In genomic region chr13:73505686-73506467, GRCm38 (mm10) we compare ENCODE assay signal across 8 mouse cellular contexts. TPM values are rescaled to one million over a fixed set of nuclear protein-coding genes. Genes with fewer than 3 reads are reported as not detected.
A peak's percentile ranks its signal among the peaks of the same experiment; 100 is the strongest.
DNase-seq lines count a peak whose midpoint lies in the region; ATAC-seq lines count a peak whose summit lies in the region.

No protein-coding gene starts in this region.

- no peaks in the 10 kb centered on the region for H3K9me3 ChIP-seq in midbrain, embryonic 15.5 days

- no peak overlapping the region for H3K27ac ChIP-seq in midbrain, embryonic 15.5 days

- 71% methylated on average over 7 of the region's 7 CpGs for WGBS in midbrain, embryonic 15.5 days

- H3K36me3 ChIP-seq in midbrain, embryonic 15.5 days (replicated peaks), result 0 out of 2 replicates have a peak, but pooled peaks cover 4% of the 10 kb centered on the region

- no peak overlapping the region for H3K4me3 ChIP-seq in midbrain, embryonic 15.5 days

- H3K9ac ChIP-seq in midbrain, embryonic 15.5 days, result no peak overlapping the region

- H3K4me1 ChIP-seq in midbrain, embryonic 15.5 days, result no peaks in the 10 kb centered on the region

- intact Hi-C loops in left cerebral cortex, postnatal 4 days (cut with DNase I), result loop anchor here (5.0 kb wide), 1 partner anchor 79 kb away; no protein-coding TSS in a partner anchor

- peak; percentile 49 to 63 for DNase-seq in monocyte, adult 2 months (ENCODE audit: low read depth in 1 of 2, low spot score in 2 of 2)
- DNase-seq in embryo, embryonic 11 days, result peak; percentile 76
- DNase-seq in gonadal fat pad, adult 2 months (ENCODE audit: low read depth), result peak; percentile 14
- DNase-seq in kidney, adult 11 months, result peak; percentile 55
- peak; percentile 87 for DNase-seq in left cerebral cortex, postnatal 4 days
- DNase-seq in spleen, postnatal 10 days (ENCODE audit: low spot score in 2 of 2), result peak; percentile 79 to 90

- no peak overlapping the region for H3K4me2 ChIP-seq in midbrain, embryonic 15.5 days

- H3K27me3 ChIP-seq in midbrain, embryonic 15.5 days (replicated peaks), result no peaks in the 10 kb centered on the region

- no peak; the same call in 1 of the 2 replicates for ATAC-seq in monocyte, adult 5-6 weeks (replicated peaks; ENCODE audit: insufficient number of reproducible peaks, low FRiP score, low TSS enrichment, poor library complexity, severe bottlenecking)
- 0 out of 2 replicates have a peak, but pooled peaks have one; percentile 55 for ATAC-seq in midbrain, embryonic 15.5 days (replicated peaks)

RNA-seq across cellular contexts. Expression of gene Slc6a3, which starts 30.7 kb away (rescaled TPM):
- not detected in 3 replicates for total RNA-seq in monocyte, adult 5-6 weeks (2017)
- 0.05 TPM in 1 of 2 replicates, not detected in the other for polyA plus RNA-seq in gonadal fat pad, adult 2 months (2012; rRNA removed)
- under 1 TPM; 0.14 to 0.36 TPM for total RNA-seq in left cerebral cortex, postnatal 4 days (2021)
- 10.9 and 13.3 TPM in 2 replicates for polyA plus RNA-seq in midbrain, embryonic 15.5 days (2015; fragmentation: Nextera tagmentation; extraction: Ambion mirVana)

RNA-seq across cellular contexts. Expression of gene Lpcat1, which starts 38.9 kb away (rescaled TPM):
- total RNA-seq in monocyte, adult 5-6 weeks (2017), result 10.6 to 13.3 TPM (median 12.6 TPM) in 3 replicates
- 19.8 and 23.4 TPM in 2 replicates for polyA plus RNA-seq in gonadal fat pad, adult 2 months (2012; rRNA removed)
- total RNA-seq in left cerebral cortex, postnatal 4 days (2021), result 100 to 1,000 TPM in 1 of 2 experiments, 10 to 100 TPM in 1; 95.5 to 106 TPM
- polyA plus RNA-seq in midbrain, embryonic 15.5 days (2015; fragmentation: Nextera tagmentation; extraction: Ambion mirVana), result 64.4 and 66.7 TPM in 2 replicates

Comparison
In these comparisons a context has a peak if more than half of its experiments do, and no peak if none do; other contexts are left out.
1. DNase-seq: peak in every context shown above with its lines; median percentile 87 in left cerebral cortex, postnatal 4 days; 84 in spleen, postnatal 10 days; 76 in embryo, embryonic 11 days; 56 in monocyte, adult 2 months; 55 in kidney, adult 11 months; 14 in gonadal fat pad, adult 2 months.